Mouse (Mus musculus): ENCODE data around the gene Polr2j.

GRCm38 (mm10) chr5:136169626-136170511, 53.4 kb downstream of the Polr2j start:
- TF ChIP-seq POLR2AphosphoS5 (IDR thresholded peaks at IDR 0.05; ENCODE audit: insufficient replicate concordance, low read depth, low read length) (no peak), CTCF (IDR thresholded peaks at IDR 0.05; ENCODE audit: low read depth, low read length) (no peak), GATA2 (IDR thresholded peaks at IDR 0.05; ENCODE audit: borderline replicate concordance, low read depth, low read length) (no peak), GATA1 (IDR thresholded peaks at IDR 0.05; ENCODE audit: borderline replicate concordance, low read length) (no peak), TAL1 (conservative IDR thresholded peaks at IDR 0.05; ENCODE audit: low read depth, low read length) (no peak)
